9 mouse cellular contexts compared by ENCODE assay signal in the genomic region with DNA sequence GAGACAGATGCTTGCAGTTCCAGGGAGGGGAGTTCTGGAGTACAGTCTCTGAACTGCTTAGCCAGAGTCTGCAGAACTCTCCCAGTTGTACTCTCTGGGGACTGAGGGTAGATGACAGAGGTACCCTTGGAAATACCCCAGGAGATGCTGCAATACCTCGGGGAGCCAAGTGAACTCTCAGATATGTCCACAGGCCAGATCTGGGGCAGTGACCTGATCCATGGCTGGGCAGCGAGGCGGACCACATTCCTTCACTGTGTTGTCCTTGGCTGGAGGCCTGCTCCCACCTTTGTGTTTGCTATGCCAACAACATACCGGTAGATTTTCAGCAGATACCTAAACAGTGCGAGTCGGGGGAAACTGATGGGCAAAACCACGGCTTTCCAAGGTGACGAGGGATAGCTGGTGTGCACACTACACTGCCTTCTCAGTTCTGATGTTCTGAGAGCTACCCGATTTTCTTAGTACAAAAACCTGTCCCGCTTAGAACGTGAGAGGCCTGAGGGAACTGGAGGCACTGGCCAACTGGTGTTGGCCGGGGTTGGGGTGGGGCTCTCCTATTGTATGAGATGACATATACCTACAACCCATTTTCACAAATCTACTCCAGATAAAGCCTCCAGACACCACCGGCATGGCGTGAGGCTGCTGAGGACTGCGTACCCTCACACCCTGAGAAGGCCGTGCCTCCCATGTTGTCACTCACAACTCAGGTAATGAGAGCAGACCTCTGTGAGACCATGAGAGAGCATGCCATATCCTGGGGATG.
DNase-seq lines count a peak whose midpoint lies in the region; ATAC-seq lines count a peak whose summit lies in the region.
"Had no signal": no experiment of that assay in that cellular context is flagged by ENCODE, and none has a peak within 500 bp of the region (broad histone marks: within the 10 kb centered on the region; RNA-seq: fewer than 3 reads in every experiment).

No protein-coding gene starts in this region.

- H3K27me3 ChIP-seq in intestine, embryonic 16.5 days (replicated peaks; ENCODE audit: control insufficient read depth, insufficient read depth, low read length): no peaks in the 10 kb centered on the region
- H3K27me3 ChIP-seq in intestine, embryonic 15.5 days (replicated peaks): no peaks in the 10 kb centered on the region
- H3K27me3 ChIP-seq in hindbrain, embryonic 13.5 days: no peaks in the 10 kb centered on the region

- 0 out of 2 replicates have a peak overlapping the region, but pooled peaks have one; percentile 17 for H3K9ac ChIP-seq in intestine, embryonic 16.5 days (ENCODE audit: low read depth, low read length)
- H3K9ac ChIP-seq in intestine, embryonic 15.5 days: no peak overlapping the region
- H3K9ac ChIP-seq in hindbrain, embryonic 13.5 days: no peak overlapping the region

- ATAC-seq in intestine, embryonic 16.5 days: no peak
- ATAC-seq in intestine, embryonic 15.5 days: no peak
- no peak for ATAC-seq in hindbrain, embryonic 13.5 days (ENCODE audit: low FRiP score)
- ATAC-seq: hindbrain, postnatal 0 days had no signal

- peaks cover 11% of the 10 kb centered on the region for H3K4me1 ChIP-seq in intestine, embryonic 16.5 days (ENCODE audit: control insufficient read depth, insufficient read depth, low read length)
- H3K4me1 ChIP-seq in intestine, embryonic 15.5 days (replicated peaks): peaks cover 14% of the 10 kb centered on the region
- peaks cover 53% of the 10 kb centered on the region for H3K4me1 ChIP-seq in brown adipose tissue, adult 24 weeks (ENCODE audit: control insufficient read depth, insufficient read depth, insufficient read length, low read length)
- H3K4me1 ChIP-seq in hindbrain, embryonic 13.5 days (replicated peaks): peaks cover 10% of the 10 kb centered on the region; the same call in 1 of the 2 replicates

- H3K36me3 ChIP-seq in intestine, embryonic 16.5 days (ENCODE audit: control insufficient read depth, insufficient read depth, low read length): no peaks in the 10 kb centered on the region
- H3K36me3 ChIP-seq in intestine, embryonic 15.5 days: no peaks in the 10 kb centered on the region
- no peaks in the 10 kb centered on the region for H3K36me3 ChIP-seq in hindbrain, embryonic 13.5 days

- peak; percentile 84 to 93 for DNase-seq in kidney, postnatal 25 days
- DNase-seq in lung, postnatal 4 days: peak; percentile 59 to 81
- no peak for DNase-seq in layer of hippocampus, adult 11-12 months (ENCODE audit: low spot score)

- H3K4me2 ChIP-seq in intestine, embryonic 16.5 days (ENCODE audit: low read depth, low read length): no peak overlapping the region
- no peak overlapping the region for H3K4me2 ChIP-seq in intestine, embryonic 15.5 days (replicated peaks)
- H3K4me2 ChIP-seq in hindbrain, embryonic 13.5 days: no peak overlapping the region

- H3K27ac ChIP-seq in intestine, embryonic 16.5 days (ENCODE audit: low read length): no peak overlapping the region
- no peak overlapping the region for H3K27ac ChIP-seq in intestine, embryonic 15.5 days
- peak overlapping the region; percentile 98 for H3K27ac ChIP-seq in brown adipose tissue, adult 24 weeks (replicated peaks; ENCODE audit: low read depth, low read length)
- no peak overlapping the region for H3K27ac ChIP-seq in hindbrain, embryonic 13.5 days
- H3K27ac ChIP-seq: hindbrain, postnatal 0 days; macrophage had no signal

- H3K4me3 ChIP-seq in intestine, embryonic 16.5 days (ENCODE audit: low read length): no peak overlapping the region
- H3K4me3 ChIP-seq in intestine, embryonic 15.5 days (replicated peaks): no peak overlapping the region
- H3K4me3 ChIP-seq in brown adipose tissue, adult 24 weeks (ENCODE audit: insufficient read depth, low read depth, low read length): no peak overlapping the region
- no peak overlapping the region for H3K4me3 ChIP-seq in hindbrain, embryonic 13.5 days

- no peaks in the 10 kb centered on the region for H3K9me3 ChIP-seq in intestine, embryonic 16.5 days (ENCODE audit: control insufficient read depth, low read length)
- H3K9me3 ChIP-seq in intestine, embryonic 15.5 days: no peaks in the 10 kb centered on the region
- no peaks in the 10 kb centered on the region for H3K9me3 ChIP-seq in hindbrain, embryonic 13.5 days

- WGBS in intestine, embryonic 16.5 days: 80% methylated on average over 16 of the region's 16 CpGs
- WGBS in intestine, embryonic 15.5 days: 77% methylated on average over 16 of the region's 16 CpGs
- 93% methylated on average over 16 of the region's 16 CpGs for WGBS in hindbrain, embryonic 13.5 days
